Mouse (Mus musculus): ENCODE results near the gene Ap1g2.

DNA sequence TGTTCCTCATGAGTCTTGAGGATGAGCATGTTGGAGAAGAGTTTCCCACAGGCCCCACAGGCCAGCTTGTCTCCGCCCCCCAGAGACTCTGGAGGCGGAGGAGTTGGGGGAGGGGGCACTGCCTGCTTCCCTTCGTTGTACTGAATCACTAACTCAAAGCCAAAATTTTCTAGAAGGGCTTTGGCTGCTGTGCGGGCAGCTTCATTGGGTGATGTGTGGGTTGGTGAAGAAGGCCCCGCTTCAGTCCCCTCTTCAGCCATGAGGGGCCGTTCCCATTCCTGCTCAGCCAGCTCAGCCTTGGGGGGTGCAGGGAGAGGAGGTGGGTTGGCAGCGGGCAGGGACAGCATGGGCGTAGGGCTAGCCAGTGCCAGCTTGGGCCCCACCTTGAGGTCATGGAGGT is 40.4 kb downstream of the Ap1g2 start:
- TF ChIP-seq CTCF (conservative IDR thresholded peaks at IDR 0.05; ENCODE audit: low read length) (no peak), POU5F1 (IDR thresholded peaks at IDR 0.05; ENCODE audit: borderline replicate concordance, low read length) (no peak), NANOG (IDR thresholded peaks at IDR 0.05; ENCODE audit: borderline replicate concordance, low read length) (no peak)

Measured in E14TG2a.4 (cell line).